Mouse (Mus musculus): ENCODE measurements around the gene Abcb1b.
"Not testable (repeated sequence)": the region's sequence is repeated elsewhere in the genome, so short reads cannot be mapped to it uniquely, and the experiment has no call there.

The Abcb1b gene

GRCm38 (mm10) chr5:8797987-8798751 lies at the start of gene Abcb1b:
Gene Abcb1b, plus strand, starts transcription at chr5:8798147.
- DNase-seq: peak; percentile 71 to 78

- DNase-seq: no peak
Observed at GRCm38 (mm10) chr5:8772866-8773265, 25.1 kb upstream of the Abcb1b start.

GRCm38 (mm10) chr5:8778311-8778710 lies 19.6 kb upstream of the Abcb1b start:
- DNase-seq: no peak

- no peak for DNase-seq
Observed at GRCm38 (mm10) chr5:8778751-8779150, 19.2 kb upstream of the Abcb1b start.

GRCm38 (mm10) chr5:8792281-8792680 lies 5.7 kb upstream of the Abcb1b start:
- no peak for DNase-seq

- DNase-seq: no peak
Observed at GRCm38 (mm10) chr5:8798752-8799115, 787 bp downstream of the Abcb1b start.

- no peak for DNase-seq
Observed at GRCm38 (mm10) chr5:8805742-8806141, 7.8 kb downstream of the Abcb1b start.

GRCm38 (mm10) chr5:8807137-8808004 lies 9.4 kb downstream of the Abcb1b start:
- DNase-seq: no peak

- DNase-seq: no peak
Observed at GRCm38 (mm10) chr5:8813872-8814271, 15.9 kb downstream of the Abcb1b start.

- DNase-seq: no peak
Observed at GRCm38 (mm10) chr5:8819635-8820591, 22.0 kb downstream of the Abcb1b start.

GRCm38 (mm10) chr5:8820592-8821104 lies 22.7 kb downstream of the Abcb1b start:
- DNase-seq: not testable (repeated sequence)

GRCm38 (mm10) chr5:8838661-8839438 lies 40.9 kb downstream of the Abcb1b start:
- DNase-seq: peak; percentile 49 to 51

- DNase-seq: no peak
Observed at GRCm38 (mm10) chr5:8839651-8840050, 41.7 kb downstream of the Abcb1b start.

- peak; percentile 86 for DNase-seq
Observed at GRCm38 (mm10) chr5:8840887-8841286, 42.9 kb downstream of the Abcb1b start.

- DNase-seq: no peak
Observed at GRCm38 (mm10) chr5:8842815-8843214, 44.9 kb downstream of the Abcb1b start.

- DNase-seq: not testable (repeated sequence)
Observed at GRCm38 (mm10) chr5:8848607-8849575, 50.9 kb downstream of the Abcb1b start.

GRCm38 (mm10) chr5:8850851-8851250 lies 52.9 kb downstream of the Abcb1b start:
- DNase-seq: no peak

- no peak for DNase-seq
Observed at GRCm38 (mm10) chr5:8857201-8857600, 59.3 kb downstream of the Abcb1b start.

- DNase-seq: no peak
Observed at GRCm38 (mm10) chr5:8861811-8862210, 63.9 kb downstream of the Abcb1b start.

- DNase-seq: no peak
Observed at GRCm38 (mm10) chr5:8863580-8864337, 65.8 kb downstream of the Abcb1b start.
